Mouse (Mus musculus) layer of hippocampus, adult 18-20 months (tissue): Measurements from ENCODE around the gene Podn. TPM values are rescaled to one million over a fixed set of nuclear protein-coding genes. Genes with fewer than 3 reads are reported as not detected.

ENCODE experiments used
- DNase-seq, 2 experiments: peaks; one replicate each; pipeline ENCODE4 v3.0.0; 2022; ENCODE audit warnings: low spot score in 2 of 2
- total RNA-seq, 2 experiments: library from RNA; stranded (reverse); gene quantifications; 2 replicates each; pipeline ENCODE4 v1.2.3; 2021

Gene Podn
- total RNA-seq, 2 experiments from 2014 or later, result 6.8 to 8.4 TPM

- no peak for DNase-seq
Measured at GRCm38 (mm10) chr4:108046136-108046535, 50.1 kb downstream of the Podn start.

GRCm38 (mm10) chr4:108045136-108046107 lies 50.8 kb downstream of the Podn start:
- no peak for DNase-seq

DNA sequence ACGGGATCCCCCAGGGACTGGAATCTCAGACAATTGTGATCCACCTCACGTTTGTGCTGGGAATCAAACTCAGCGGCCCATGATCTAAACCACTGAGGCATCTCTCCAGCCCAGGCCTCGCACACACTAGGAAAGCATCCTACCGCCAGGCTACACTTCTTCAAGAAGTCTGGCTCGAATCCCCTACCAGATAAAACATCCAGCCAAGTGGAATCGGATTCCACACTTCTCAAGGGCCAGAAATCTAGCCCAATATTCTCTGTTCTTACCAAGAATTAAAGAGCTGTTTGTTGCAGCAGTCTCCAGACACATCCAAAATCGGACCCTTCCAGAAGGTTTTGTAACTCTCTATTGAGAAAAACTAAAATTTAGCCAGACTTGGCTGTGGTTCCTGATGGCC lies 59.2 kb downstream of the Podn start:
- no peak for DNase-seq

- DNase-seq, result no peak
Measured at GRCm38 (mm10) chr4:108033041-108033764, 63.0 kb downstream of the Podn start.

- no peak for DNase-seq
Measured at GRCm38 (mm10) chr4:108032352-108032849, 63.8 kb downstream of the Podn start.

DNA sequence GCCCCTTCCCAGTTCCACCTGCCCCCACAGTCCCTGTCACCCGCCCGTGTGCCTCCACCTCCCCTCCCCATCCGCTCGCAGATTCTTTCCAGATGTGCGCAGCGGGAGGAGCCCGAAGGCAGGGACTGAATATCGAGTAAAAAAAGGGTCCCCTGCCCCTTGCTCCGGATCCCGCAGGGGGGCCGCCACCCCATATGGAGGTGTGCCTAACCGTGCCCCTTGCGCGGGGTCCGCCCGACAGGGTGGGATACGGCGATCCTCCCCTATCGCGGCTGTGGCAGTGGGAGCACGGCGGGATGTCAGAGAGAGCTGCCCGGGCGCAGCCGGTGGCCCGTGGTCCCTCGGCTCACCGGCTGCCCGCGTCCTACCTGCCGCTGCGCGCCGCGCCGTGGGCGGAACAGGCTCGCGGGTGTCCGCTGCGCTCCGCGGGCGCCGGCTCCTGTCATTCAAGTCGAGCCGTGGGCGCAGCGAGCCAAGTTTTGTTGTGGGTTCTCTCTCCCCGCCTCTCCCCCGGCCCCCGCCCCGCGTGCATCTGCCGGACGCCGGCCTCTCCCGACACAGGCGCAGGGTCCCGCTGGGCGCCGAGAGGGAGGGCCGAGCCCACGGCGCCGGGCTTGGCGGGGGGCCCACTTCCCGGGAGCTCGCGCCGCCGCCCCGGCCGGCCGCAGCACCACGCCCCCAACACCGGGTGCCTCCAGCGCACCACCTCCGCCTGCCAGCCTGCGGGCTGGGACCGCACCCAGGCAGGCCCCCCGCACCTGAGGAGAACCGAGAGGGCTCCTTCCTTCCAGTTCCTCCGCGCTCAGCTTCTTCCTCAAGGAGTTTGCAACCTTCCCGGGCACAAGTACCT lies 64.5 kb downstream of the Podn start:
- DNase-seq, result peak in 1 of 2 experiments; percentile 56

GRCm38 (mm10) chr4:108030888-108031501 lies 65.2 kb downstream of the Podn start:
- DNase-seq, result no peak

DNA sequence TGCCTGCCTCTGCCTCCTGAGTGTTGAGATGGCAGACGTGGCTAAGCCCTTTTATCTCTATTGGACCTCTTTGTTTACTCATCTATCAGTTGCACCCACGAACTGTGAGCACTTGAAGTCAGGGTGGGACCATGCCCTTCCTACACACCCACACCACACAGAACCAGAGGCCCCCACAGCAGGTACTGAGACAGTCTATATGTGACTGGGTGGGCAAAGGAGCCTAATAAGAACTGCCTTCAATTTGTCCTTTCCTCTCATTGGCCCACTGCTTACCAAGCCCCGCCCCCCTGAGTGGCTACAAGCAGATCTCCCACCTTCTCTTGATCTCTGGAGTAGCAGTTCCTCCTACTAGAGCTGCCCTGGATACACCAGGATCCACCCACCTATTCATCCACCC lies 70.1 kb downstream of the Podn start:
- DNase-seq, result no peak

DNA sequence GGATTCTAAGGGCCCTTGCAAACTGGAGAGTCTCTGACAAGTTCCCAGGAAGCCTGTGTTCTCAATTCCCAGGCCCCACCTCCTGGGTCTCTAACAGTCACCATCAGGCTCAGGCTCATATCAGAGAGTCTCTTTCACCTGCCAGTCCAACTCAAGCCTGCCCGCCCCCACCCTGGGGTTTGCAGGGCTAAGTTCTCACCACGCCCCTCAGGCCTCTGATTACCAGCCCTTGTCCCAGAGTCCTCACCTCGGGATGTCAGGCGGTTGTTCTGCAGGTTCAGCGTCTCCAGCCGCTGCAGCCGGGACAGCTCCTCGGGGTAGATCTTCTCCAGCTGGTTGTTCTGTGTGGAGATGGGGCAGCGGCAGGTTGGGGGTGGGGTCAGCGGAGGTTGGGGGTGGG lies 71.0 kb downstream of the Podn start:
- no peak for DNase-seq

DNA sequence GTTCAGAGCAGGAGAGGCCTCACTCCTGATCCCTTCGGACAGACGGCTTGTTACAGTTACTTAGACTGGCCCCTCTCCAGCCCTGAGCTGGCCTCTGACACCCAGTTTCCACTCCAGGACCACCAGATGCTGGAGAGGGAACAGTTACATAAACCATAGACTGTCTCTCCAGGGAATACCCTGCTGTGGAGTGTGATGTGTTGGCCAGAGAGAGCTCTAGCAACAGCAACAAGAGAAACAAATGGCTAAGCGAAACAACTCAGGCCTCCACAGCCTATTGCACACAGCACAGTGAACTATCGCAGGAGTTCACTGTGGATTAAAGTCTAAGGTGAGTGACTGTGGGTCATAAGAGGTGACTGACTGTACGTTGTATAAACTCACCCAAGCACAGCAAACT lies 71.6 kb downstream of the Podn start:
- no peak for DNase-seq

GRCm38 (mm10) chr4:108023186-108023585 lies 73.1 kb downstream of the Podn start:
- DNase-seq, result no peak

DNA sequence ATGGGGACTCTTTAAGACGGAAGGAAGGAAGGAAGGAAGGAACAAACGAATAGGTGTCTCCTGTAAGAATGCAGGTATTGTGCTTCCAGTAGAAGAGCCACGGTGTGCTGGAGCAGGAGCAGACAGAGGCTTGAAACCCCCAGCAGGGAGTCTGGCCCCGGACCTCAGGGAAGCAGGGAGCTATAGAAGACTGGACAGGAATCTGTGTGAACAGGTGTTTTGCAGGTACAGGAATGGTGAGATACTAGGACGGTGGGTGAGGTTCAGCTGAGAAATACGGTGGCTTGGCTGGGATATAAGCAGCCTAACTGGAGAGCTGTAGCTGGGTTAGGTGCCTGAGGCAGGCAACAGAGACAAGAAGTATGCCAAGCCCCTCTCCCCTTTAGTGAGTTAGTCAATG lies 76.1 kb downstream of the Podn start:
- no peak for DNase-seq

DNA sequence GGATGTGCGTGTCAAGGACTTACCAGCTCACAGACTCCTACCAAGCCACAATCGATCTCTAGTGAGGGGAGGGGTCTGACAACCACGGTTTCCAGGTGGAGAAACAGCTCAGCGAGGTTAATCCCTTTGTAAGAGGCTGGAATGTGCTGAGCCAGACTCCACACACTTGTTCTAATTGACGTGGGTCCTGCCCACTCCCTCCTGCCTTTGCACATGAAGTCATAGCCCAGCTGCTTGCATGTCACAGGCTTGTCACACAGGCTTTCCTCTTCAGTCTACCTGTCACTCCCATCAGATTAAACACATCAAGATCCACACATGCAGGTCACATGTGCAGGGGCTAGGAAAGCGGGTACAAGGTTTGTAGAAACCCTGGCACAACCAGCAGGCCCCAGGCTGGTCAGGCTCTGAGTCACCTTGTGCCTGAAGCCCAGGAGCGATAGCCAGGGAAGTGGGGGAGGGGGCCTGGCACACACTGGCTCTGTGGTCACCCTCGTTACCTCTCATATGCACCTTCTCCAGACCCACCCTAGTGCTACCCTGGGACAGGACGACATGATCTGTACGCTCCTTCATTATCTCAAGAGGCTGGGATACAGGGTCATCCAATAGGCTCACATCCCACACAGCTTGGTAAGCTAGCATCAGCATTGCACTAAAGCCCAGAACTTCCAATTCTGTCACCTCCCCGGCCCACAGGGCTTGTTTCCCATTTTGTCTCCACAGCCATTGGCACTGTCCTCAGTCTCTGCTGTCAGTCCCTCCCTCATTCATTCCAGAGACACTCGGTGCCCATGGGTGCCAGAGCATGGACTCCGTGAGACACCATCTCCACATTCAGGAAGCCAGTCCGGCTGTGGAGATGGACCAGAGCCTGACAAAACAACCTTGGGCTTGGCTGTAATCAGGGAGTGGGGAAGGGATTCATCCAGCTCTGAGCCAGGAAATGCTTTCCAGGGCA lies 77.0 kb downstream of the Podn start:
- DNase-seq, result peak; percentile 40 to 64

GRCm38 (mm10) chr4:108018241-108018923 lies 77.9 kb downstream of the Podn start:
- DNase-seq, result no peak

DNA sequence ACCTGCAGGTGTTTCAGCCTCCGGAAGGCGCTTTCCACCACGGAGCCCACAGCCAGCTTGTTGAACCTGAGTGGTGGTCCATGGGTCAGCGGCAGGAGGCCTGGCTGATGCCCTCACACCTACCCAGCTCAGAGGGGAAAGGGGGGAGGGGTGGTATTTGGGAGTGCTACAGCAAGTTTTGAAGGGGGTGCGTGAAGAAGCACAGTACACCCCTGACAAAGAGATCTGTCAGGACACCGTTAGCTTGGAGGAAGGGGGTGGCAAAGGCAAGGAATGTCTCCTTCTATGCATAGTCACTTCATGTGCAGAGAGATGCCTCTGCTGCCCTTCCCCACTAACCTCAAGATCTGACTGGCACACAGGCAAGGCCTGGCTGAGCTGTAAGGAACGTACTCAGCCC lies 78.4 kb downstream of the Podn start:
- DNase-seq, result no peak

DNA sequence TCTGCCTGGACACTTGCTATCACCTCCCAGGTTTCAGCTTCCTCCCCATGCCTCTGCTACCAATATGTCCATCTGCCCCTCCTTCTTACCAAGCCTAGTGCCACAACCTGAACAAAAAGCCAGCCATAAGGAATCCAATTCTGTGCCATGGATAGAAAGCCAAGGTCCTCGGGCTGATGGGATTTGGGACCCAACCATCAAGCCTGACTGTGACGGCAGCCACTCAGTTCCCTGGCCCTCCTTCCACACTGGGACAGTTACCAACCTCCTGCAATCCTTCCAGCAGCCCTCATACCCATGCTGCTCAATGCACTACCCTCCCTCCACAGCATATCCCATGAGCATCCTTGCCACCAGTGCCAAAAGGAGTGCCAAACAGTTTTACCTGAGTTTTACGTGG lies 79.9 kb downstream of the Podn start:
- no peak for DNase-seq

DNA sequence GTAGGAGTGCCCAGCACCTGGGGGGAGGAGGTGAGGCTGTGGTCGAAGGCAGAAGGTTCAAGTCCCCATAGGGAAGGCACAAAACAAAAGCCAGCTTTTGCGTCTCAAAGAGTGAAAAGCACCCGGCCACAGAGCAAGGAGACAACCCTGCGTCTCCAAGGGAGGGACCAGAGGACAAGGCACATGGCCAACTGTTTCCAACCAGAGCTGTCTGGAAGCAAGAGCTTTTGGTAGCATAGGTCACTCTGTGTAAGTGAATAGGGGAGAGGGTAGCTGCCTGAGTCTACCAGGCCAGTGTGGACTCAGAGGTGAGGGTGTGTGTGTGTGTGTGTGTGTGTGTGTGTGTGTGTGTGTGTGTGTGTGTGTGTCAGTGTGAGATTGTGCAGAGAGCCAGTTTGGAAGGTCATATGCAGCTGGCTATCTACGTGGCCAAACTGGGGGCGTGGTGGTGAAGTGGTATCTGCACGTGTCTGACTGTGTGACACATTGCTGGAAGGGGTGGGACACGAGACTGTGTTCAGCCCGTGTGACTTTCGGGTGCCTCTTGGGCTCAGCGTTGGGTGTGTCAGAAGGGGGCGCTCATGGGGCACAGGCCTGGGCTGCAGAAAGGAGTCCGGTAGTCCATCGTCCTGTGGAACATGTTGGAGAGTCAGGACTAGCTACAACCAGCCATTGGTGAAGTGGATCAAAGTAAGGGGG lies 81.0 kb downstream of the Podn start:
- DNase-seq, result no peak

DNA sequence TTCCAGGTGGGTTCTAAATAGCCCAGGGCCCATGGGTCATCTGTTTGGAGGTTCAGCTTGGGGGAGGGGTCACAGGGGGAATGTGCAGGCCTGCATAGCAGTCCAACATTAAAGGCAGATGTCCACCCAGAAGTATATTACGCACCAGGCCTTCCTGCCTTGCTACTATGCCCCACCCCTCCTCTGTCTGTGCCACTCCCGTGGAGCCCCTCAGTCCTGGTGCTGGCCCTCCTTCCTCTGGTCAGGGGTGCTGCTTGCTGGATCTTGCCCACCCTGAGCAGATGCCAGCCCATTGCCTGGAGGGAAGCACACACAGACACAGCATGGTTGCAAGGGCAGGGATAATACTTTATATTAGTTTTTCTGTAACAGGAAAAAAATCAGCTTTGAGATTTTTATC lies 81.8 kb downstream of the Podn start:
- no peak for DNase-seq
